Mouse (Mus musculus) c-Kit-positive CD71-negative TER-119-negative erythroid progenitor cells, embryonic 14.5 days (primary cell): ENCODE data around the gene Csf2.

ENCODE experiments used
- DNase-seq: peaks from one replicate; pipeline ENCODE4 v3.0.0-alpha.2; 2013; ENCODE audit warnings: low read depth

Csf2 gene

DNA sequence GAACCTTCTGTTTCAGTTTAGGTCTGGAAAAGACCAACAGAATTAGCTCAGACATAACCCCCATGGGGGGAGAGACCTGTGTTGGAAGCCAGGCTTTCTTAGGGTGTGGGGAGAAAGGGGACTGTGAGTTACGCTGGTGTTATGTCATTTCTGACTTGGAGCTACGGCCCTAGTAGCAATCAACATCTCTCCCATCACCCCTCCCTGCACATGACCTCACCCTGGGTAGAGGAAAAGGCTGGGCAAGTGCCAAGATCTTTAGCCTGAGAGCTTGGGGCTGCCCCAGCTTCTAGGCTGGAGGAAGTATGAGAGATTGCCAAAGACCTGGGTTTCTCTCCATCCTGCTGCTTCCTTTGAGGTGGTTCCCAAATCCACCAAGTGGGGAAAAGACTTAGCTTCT is 12.5 kb downstream of the Csf2 start:
- DNase-seq, result no peak

DNA sequence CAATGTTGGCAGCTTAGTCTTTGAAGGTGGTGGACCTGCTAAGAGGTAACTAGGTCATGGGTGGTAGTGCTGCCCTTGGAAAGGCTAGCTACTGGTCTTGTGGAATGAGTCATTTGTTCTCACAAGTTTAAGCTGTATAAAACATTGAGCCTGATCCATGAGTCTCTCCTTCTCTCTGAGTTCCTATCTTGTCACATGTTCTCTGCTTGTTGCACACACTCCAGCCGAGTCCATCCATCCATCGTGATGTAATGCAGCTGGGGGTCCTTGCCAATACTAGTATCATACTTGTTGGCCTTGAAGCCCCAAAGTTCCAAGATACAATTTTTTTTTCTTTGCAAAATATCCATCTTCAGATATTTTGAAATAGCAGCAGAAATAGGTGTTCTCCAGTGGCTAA is 22.0 kb downstream of the Csf2 start:
- no peak for DNase-seq

DNA sequence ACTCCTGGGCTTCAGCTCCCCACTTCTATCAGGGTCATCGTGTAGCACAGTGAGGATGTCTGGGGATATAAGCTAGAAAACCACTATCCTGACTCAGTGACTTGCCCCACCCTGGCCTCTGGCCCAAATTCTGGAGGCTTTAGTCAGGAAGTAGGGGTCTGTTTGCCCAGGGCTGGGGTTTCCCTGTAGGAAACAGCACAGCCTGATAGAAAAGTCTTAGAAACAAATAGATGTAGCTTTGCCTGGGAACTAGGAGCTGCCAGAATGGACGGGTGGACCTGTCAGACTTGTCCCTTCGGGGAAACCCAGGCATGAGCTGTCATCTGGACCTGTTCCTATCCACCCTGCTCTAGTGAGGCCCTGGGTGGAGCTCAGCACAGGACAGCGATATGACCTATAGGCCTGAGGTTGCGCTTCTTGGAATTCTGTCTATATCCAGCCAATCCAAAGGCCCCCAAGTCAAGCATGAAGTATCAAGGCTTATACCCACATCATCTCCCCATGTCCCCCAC is 24.9 kb downstream of the Csf2 start:
- DNase-seq, result no peak

DNA sequence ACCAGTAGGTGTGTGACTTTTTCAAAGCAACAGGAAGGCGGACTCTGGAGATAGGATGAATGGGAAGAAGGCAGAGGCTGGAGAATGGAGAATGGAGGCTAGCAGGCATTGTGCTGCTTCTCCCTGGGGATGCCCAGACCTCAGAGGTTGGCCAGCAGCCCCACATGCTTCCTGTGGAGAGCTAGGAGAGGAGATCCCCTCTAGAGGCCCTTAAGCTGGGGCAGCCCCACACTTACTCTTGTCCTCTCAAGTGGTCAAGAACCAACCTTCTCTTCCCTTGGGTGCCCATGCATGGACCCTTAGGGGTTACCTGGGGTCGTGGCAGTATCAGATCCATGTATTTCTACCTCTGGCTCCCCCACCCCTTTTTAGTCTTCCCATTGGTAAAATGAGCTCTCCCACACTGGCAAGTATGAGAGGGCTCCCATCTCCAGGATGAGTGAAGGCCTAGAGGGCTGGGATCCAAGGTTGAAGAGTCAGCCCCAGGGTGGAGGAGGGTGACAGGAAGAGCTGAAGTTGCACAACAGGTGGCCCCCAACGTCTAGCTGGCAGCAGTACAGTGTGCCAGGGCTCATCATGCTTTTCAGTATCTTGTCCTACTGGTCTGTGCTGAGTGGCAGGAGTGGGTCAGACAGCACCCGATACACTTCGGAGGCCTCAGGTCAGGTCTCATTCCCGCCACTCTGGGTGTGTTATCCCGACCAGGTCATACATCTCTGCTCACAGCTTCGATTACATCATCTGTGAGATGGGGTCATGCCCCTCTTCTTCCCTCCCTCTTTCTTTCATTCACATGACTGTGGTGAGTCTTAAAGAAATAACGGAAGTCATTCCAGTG is 25.6 kb downstream of the Csf2 start:
- no peak for DNase-seq

DNA sequence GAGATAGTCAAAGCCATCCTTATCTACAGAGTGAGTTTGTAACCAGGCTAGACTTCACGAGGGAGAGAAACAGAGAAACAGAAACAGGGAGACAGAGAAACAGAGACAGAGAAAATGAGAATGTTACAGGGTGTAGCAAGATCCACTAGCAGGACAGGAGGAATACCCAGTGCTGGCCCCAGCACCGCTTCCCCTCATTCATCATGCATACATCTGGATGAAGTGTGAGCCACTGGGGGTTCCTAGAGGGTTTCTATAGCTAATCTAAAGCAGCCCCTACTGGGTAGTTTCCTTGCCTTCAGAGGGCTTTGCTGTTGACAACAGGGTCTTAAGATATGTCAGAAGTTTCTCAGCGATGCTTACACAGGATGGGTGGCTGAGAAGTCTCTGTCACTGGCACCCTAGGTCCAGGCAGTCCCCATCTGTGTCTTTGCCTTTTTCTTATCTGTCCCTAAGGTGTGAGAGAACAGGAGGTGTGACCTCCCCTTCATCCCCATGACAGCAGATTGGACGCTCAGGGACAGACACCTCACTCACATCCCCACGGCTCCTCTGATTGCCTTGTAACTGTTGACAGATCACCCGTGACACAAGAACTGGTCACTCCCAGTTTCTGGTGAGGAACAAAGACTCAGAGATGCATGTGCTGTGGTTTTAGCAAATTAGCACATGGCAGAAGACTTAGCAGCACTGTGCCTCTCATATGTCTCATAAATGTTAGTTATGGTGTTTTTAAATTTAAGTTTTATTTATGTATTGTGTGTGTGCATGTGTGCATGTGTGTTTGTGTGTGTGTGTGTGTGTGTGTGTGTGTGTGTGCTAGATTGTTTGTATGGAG is 29.3 kb downstream of the Csf2 start:
- no peak for DNase-seq

DNA sequence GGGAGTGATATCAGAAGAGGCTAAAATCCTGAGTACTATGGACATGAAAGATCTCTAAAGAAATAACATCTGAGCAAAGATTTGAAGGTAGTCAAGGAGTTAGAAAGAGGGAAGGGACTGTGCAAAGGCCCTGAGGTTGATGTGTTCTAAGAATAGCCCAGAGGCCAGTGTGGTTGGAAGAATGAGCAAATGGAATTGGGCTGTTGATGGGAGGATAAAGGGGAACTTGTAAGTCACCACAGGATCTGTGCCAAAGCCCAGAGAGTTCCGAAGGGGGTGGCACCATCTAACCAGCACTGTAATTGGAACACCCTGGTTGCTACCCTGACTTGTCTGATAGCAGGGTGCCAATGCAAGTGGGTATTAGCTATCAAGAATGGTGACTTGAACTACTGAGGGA is 30.3 kb downstream of the Csf2 start:
- no peak for DNase-seq

DNA sequence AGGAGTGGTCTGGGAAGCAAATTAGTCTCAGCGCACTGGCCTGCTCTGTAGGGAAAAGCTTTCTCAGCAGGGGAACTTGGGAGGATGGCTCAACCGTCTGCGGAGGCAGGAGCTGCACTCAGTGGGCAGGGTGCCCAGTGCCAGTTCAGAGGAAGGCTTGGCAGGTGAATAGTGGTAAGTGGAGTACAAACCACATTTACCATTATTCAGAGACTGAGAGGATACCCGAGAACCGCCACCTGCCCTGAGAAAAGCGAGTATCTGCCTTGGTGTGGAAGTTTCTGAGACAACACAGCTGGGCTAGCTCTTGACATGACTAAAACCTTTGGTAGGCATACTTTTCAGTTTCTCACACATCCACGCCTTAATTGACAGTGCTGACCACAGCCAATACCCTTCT is 32.1 kb downstream of the Csf2 start:
- DNase-seq, result no peak

DNA sequence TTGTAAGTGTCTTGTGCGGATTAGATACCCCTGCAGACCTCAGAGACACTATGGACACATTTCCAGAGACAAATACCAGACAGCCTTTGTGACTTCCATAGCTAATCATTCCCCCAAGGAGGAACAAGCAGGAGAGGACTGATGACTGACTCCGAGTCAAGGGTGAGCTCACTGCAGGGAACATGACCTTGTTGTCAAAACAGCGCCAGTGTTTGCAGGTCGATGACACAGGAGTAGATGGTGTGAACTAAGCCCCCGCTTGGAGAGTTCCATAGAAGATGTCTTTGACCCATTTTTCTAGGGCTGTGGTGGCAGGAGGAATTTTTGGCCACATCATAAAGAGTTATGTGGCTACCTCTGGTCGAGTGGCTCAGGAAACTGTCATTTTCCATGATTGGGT is 33.4 kb downstream of the Csf2 start:
- no peak for DNase-seq

DNA sequence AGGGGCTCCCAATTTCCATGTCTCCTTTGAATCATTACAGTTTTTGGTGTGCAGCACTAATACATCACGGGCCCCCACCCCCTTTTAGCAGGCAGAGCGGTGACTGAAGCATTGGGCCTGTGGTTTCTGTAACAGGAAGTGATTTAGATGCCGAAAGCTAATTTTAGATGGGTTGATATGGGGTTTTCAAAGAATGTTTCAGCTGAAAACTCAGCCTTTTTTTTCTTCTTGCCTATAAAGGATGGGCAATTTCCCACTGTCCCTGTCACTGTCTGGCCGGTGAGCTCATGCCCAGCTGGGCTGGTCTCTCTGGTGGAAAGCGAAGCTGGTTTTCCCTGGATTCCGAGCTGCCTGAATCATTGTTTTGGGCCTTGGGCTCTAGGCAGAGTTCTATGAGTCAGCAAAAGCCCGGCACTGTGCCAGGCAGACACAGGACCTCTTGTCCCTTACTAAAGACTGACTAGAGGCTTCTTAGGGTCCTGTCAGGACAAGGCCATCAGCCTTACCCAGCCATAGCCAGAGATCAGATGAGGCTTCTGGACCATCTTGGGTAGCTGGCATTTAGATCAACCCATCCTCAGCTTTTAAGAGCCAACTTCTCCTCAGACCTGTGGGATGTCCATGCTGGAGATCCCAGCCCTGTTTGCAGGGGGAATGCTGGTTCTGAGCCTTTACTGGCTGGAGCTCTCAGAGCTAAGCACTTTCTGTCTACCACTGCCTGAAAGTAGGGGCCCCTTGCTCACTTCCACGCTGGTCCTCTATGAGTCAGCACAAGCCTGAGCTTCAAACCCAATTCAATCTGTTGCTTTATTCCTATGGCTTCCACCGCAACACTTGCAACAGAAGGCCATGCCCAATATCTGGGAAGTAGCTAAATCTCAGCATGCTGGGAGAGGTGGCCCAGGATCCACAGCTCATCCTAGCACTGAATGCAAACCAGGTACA is 34.7 kb downstream of the Csf2 start:
- peak; percentile 64 for DNase-seq

DNA sequence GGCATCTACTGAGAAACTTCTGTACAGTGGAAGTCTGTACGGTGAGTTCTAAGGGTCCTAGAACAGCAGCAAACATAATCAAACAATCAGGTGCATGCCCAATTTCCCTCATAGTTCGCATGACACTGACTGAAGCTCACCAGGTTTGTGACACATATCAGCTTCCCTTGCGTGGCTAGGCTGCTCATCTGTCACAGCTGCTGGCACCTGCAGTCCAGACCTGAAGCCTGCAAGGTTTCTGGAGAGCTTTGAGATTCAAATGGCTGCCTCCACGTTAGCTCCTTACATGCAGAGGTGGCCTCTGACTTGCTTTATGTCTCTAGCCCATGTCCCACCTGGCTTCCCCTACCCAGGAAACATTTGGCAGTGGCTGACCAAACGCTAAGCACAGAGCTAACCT is 35.8 kb downstream of the Csf2 start:
- DNase-seq, result no peak

DNA sequence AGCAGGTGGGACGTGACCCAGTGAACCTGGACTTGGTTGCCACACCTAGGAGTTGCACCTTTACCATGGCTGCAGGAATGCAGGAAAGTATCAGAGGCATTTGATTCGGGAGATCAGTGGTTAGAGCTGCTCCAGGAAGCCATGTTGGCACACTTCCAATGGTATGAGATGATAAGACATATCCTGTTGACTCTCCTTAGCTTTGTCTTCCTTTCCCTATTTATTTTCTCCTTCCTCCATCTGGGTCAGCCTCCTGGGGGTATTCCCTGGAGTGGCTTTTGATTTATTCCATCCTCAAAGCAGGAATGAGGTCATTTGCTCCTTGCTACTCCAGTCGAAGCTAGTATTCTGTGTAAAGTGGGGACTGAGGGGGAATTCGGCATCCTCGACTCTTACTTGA is 42.5 kb downstream of the Csf2 start:
- no peak for DNase-seq

DNA sequence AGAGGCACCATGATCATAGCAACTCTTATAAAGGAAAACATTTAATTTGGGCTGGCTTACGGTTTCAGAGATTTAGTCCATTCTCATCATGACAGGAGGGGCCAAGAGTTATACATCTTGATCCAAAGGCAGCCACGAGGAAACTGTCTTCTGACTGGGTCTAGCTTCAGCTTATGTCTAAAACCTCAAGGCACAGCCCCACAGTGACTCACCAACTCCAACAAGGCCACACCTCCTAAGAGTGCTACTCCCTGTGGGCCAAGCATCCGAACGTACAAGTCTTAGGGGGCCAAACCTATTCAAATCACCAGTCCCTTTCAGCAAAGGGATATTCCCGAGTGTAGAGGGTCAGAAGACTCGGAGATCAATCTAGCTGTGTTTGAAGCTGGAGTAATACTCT is 44.1 kb downstream of the Csf2 start:
- DNase-seq, result no peak

DNA sequence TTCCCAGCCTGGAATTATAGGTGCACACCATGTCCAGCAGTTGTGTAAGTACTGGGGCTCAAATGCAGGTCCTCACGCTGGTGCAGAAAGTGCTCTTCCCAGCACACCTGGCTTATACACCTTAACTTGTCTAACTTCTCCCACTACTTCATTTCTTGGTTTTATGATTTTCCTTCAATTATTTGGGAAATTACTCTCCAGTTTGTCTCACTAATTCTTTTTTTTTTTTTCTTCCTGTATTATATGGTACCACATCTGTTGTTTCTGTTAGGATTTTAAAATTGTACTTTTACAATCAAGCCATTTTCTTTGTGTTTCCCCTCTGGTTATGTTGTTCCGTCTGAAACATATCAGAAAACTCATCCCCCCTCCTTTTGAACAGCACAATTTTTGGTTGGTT is 44.7 kb downstream of the Csf2 start:
- no peak for DNase-seq

DNA sequence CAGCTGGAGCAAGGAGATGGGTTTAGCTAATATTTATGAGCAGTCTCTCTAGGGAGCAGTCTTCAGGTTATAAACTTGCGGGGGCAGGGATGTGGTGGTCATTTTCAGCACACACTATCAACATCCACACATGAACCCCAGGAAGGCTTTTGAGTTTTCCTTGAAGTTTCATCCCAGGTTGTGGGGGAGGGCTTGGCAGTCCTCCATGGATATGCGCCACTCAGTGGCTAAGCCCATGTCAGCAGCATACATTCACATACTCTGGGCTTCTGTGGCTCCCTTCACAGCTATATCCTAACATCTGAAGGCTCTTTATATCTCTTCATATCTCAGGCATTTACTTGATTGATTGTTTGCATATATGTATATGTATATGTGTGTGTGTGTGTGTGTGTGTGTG is 46.3 kb downstream of the Csf2 start:
- no peak for DNase-seq

DNA sequence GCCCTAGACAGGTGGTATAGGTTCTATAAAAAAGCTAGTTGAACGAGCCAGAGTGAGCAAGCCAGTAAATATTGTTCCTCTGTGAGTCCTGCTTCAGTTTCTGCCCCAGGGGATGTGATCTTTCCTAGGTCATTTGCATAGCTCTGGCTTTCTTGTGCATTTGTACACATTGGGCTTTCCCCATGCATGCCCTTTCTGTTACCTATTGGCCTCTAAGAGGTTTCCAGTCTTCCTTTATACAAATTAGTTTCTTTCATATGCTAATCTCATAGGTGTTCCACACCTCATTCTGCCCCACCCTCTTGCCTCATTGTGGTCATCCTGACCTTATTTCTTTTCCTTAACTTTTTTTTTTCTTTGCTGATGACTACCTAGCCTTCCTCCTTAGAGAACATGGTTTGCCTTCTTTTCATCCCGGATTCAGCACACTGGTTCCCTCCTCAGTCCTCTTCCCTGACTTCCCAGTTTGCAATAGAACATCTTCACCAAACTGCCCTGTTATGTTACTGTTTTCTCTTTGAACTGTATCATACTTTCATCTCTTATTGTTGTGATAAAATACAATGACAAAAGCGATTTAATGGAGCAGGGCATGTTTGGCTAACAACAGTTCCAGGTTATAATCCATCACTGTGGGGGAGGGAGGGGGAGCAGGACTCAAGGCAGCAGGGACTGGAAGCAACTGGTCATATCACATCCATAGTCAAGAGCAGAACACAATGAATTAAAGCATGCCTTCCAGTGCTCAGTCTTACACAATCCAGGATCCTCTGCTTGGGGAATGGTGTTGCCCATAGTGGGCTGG is 47.4 kb downstream of the Csf2 start:
- DNase-seq, result no peak

DNA sequence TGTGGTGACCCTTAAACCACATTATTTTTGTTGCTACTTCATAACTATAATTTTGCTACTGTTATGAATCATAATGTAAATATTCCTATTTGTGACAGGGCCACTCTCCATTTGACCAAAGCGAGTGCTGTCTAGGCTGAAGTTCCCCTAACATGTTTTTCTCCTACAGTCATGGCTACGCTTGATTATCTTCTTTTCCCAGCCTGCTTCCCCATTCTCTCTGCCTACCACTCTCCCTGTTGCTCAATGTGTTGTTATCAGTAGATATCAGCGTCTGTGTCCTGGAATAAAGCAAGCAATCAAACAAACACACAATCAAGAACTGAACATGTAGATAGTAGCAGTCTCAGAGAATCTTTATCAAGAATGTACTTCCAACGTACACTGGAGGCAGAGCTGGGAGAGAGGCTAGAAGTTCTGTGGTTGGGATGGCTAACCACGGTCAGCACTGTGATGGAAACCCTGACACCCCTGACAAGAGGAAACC is 48.1 kb downstream of the Csf2 start:
- no peak for DNase-seq
